Mouse (Mus musculus) liver, embryonic 14.5 days (tissue): ENCODE data around the gene Oas1a. TPM values are rescaled to one million over a fixed set of nuclear protein-coding genes. Genes with fewer than 3 reads are reported as not detected.

Experiments used
- ATAC-seq: fragments of 200-750 bp; cut with Nextera tagmentation; 2 replicates; pipeline ENCODE4 v1.8.0; 2017; ENCODE audit warnings: moderate number of reproducible peaks, mild to moderate bottlenecking, moderate library complexity; ENCODE audit not compliant: insufficient read depth
- DNase-seq, 3 experiments: peaks; one replicate each; pipeline ENCODE4 v3.0.0-alpha.2; 2012 to 2013; ENCODE audit warnings: low read depth in 3 of 3, low spot score in 3 of 3
- H3K27ac ChIP-seq: fragments of 300-500 bp; sonication (generic); 2 replicates; pipeline ENCODE4 v1.5.1; 2014; ENCODE audit warnings: moderate library complexity, mild to moderate bottlenecking, control low read depth, inconsistent platforms
- H3K27me3 ChIP-seq: fragments of 300-500 bp; sonication (generic); 2 replicates; pipeline ENCODE4 v1.6.1; 2014; ENCODE audit warnings: mild to moderate bottlenecking, low read length, moderate library complexity; ENCODE audit not compliant: control insufficient read depth, insufficient read depth
- H3K36me3 ChIP-seq: fragments of 300-500 bp; sonication (generic); replicated peaks from 2 replicates; pipeline ENCODE4 v1.6.1; 2014; ENCODE audit warnings: low read depth; ENCODE audit not compliant: control insufficient read depth, insufficient read depth
- H3K4me1 ChIP-seq, 2 experiments: fragments of 200-500 bp in 1 of 2; fragments of 300-500 bp in 1 of 2; sonication (generic) in 1 of 2; replicated peaks; 2 replicates each; pipeline ENCODE4 v1.6.1; 2012 to 2014; ENCODE audit warnings: antibody characterized with exemption in 1 of 2, inconsistent platforms in 1 of 2, low read length in 1 of 2; ENCODE audit not compliant: control insufficient read depth in 2 of 2, insufficient read depth in 2 of 2
- H3K4me2 ChIP-seq: fragments of 300-500 bp; sonication (generic); 2 replicates; pipeline ENCODE4 v1.6.1; 2014; ENCODE audit warnings: low read depth, mild to moderate bottlenecking, control low read depth, moderate library complexity
- H3K4me3 ChIP-seq, 2 experiments: fragments of 200-500 bp in 1 of 2; fragments of 300-500 bp in 1 of 2; sonication (generic) in 1 of 2; 2 replicates each; pipeline ENCODE4 v1.5.1; 2012 to 2014; ENCODE audit warnings: low read depth in 2 of 2, low read length in 2 of 2, mild to moderate bottlenecking in 2 of 2, control low read depth in 1 of 2, inconsistent platforms in 1 of 2, moderate library complexity in 1 of 2; ENCODE audit not compliant: insufficient read depth in 1 of 2
- H3K9ac ChIP-seq: fragments of 300-500 bp; sonication (generic); replicated peaks from 2 replicates; pipeline ENCODE4 v1.6.1; 2014; ENCODE audit warnings: mild to moderate bottlenecking, control low read depth, moderate library complexity
- H3K9me3 ChIP-seq: fragments of 300-500 bp; sonication (generic); 2 replicates; pipeline ENCODE4 v1.6.1; 2016; ENCODE audit warnings: low read length, mixed read lengths; ENCODE audit not compliant: control insufficient read depth
- CTCF ChIP-seq: IDR thresholded peaks from 2 replicates; pipeline ENCODE4 v1.5.1; 2016; ENCODE audit warnings: antibody characterized with exemption, low read depth, control low read depth
- EP300 ChIP-seq: IDR thresholded peaks from 2 replicates; pipeline ENCODE4 v1.6.1; 2016; ENCODE audit warnings: antibody characterized with exemption, low read depth
- WGBS: fragments of 180-500 bp; shearing (Covaris S2); extraction: QIAGEN DNeasy Blood & Tissue Kit; methylation state at CpG from one replicate; pipeline ENCODE4 v1.1.7; 2014; ENCODE audit not compliant: insufficient replicate concordance; 5-methylcytosine and 5-hydroxymethylcytosine counted together
- polyA plus RNA-seq, 2 experiments: library from polyadenylated mRNA; depleted of rRNA in 1 of 2; stranded (reverse) in 1 of 2; unstranded in 1 of 2; fragments of >200 nt; fragmentation: Nextera tagmentation in 1 of 2; extraction: Ambion mirVana in 1 of 2; gene quantifications; 2 replicates each; pipeline versions ENCODE4 v1.2.1 to v1.2.3; 2012 to 2014

Gene Oas1a
- polyA plus RNA-seq, 2 experiments: 1.7 to 2.4 TPM

GRCm38 (mm10) chr5:120871469-120871868, 35.9 kb downstream of the Oas1a start:
- TF ChIP-seq EP300 (no peak), CTCF (no peak)
- H3K27me3 ChIP-seq: no peaks in the 10 kb centered on the region
- H3K9ac ChIP-seq: no peak overlapping the region
- ATAC-seq: no peak
- DNase-seq: no peak
- no peaks in the 10 kb centered on the region for H3K36me3 ChIP-seq
- no peak overlapping the region for H3K4me3 ChIP-seq
- H3K4me2 ChIP-seq: no peak overlapping the region
- H3K27ac ChIP-seq: no peak overlapping the region
- no peaks in the 10 kb centered on the region for H3K4me1 ChIP-seq
- H3K9me3 ChIP-seq: no peaks in the 10 kb centered on the region
- 41% methylated on average over 2 of the region's 2 CpGs for WGBS

- no peak for TF ChIP-seq CTCF
- TF ChIP-seq EP300: no peak
- H3K4me1 ChIP-seq: no peaks in the 10 kb centered on the region
- no peak for ATAC-seq
- H3K27ac ChIP-seq: no peak overlapping the region
- 63% methylated on average over 7 of the region's 7 CpGs for WGBS
- no peaks in the 10 kb centered on the region for H3K9me3 ChIP-seq
- no peak overlapping the region for H3K4me2 ChIP-seq
- H3K27me3 ChIP-seq: no peaks in the 10 kb centered on the region
- no peaks in the 10 kb centered on the region for H3K36me3 ChIP-seq
- no peak for DNase-seq
- no peak overlapping the region for H3K4me3 ChIP-seq
- H3K9ac ChIP-seq: no peak overlapping the region
Measured at GRCm38 (mm10) chr5:120870782-120871181, 36.5 kb downstream of the Oas1a start.

- 48% methylated on average over 3 of the region's 3 CpGs for WGBS
- Histone ChIP-seq H3K4me3 (no peak overlapping the region), H3K4me1 (no peaks in the 10 kb centered on the region)
Measured at GRCm38 (mm10) chr5:120870081-120870480, 37.2 kb downstream of the Oas1a start.

GRCm38 (mm10) chr5:120869436-120870015, 37.8 kb downstream of the Oas1a start:
- ATAC-seq: no peak

More at GRCm38 (mm10) chr5:120870081-120870480, 37.2 kb downstream of the Oas1a start:
- H3K27me3 ChIP-seq: no peaks in the 10 kb centered on the region
- no peaks in the 10 kb centered on the region for H3K9me3 ChIP-seq
- no peak for DNase-seq
- no peak for ATAC-seq
- no peak for TF ChIP-seq CTCF
- TF ChIP-seq EP300: no peak
- no peak overlapping the region for H3K9ac ChIP-seq
- no peaks in the 10 kb centered on the region for H3K36me3 ChIP-seq
- H3K27ac ChIP-seq: no peak overlapping the region
- H3K4me2 ChIP-seq: no peak overlapping the region

GRCm38 (mm10) chr5:120865336-120865860, 41.9 kb downstream of the Oas1a start:
- Histone ChIP-seq H3K4me2 (no peak overlapping the region), H3K9me3 (no peaks in the 10 kb centered on the region), H3K36me3 (no peaks in the 10 kb centered on the region), H3K4me3 (no peak overlapping the region), H3K27me3 (no peaks in the 10 kb centered on the region), H3K4me1 (no peaks in the 10 kb centered on the region), H3K27ac (no peak overlapping the region), H3K9ac (no peak overlapping the region)
- TF ChIP-seq EP300 (no peak), CTCF (peak; percentile 61)
- 53% methylated on average over 3 of the region's 3 CpGs for WGBS
- ATAC-seq: no peak
- peak in 1 of 3 experiments; percentile 11 for DNase-seq

More at GRCm38 (mm10) chr5:120869436-120870015, 37.8 kb downstream of the Oas1a start:
- Histone ChIP-seq H3K27ac (no peak overlapping the region), H3K4me2 (no peak overlapping the region), H3K9me3 (no peaks in the 10 kb centered on the region), H3K4me1 (no peaks in the 10 kb centered on the region), H3K36me3 (no peaks in the 10 kb centered on the region), H3K27me3 (no peaks in the 10 kb centered on the region), H3K9ac (no peak overlapping the region), H3K4me3 (no peak overlapping the region)
- 51% methylated on average over 7 of the region's 7 CpGs for WGBS
- TF ChIP-seq EP300 (no peak), CTCF (no peak)
- DNase-seq: no peak
